Mouse (Mus musculus): ENCODE results near the gene Trim29. TPM values are rescaled to one million over a fixed set of nuclear protein-coding genes. Genes with fewer than 3 reads are reported as not detected.

Gene Trim29
- total RNA-seq, 2 experiments from 2014 or later = 0.19 TPM; not detected in 1

GRCm38 (mm10) chr9:43315320-43315950, 4.8 kb downstream of the Trim29 start:
- DNase-seq = no peak

- DNase-seq = no peak
Measured at GRCm38 (mm10) chr9:43316466-43316865, 5.8 kb downstream of the Trim29 start.

- no peak for DNase-seq
Measured at GRCm38 (mm10) chr9:43318661-43319060, 8.0 kb downstream of the Trim29 start.

GRCm38 (mm10) chr9:43321951-43322350, 11.3 kb downstream of the Trim29 start:
- no peak for DNase-seq

GRCm38 (mm10) chr9:43322666-43323065, 12.0 kb downstream of the Trim29 start:
- DNase-seq = no peak

- no peak for DNase-seq
Measured at GRCm38 (mm10) chr9:43325486-43325885, 14.8 kb downstream of the Trim29 start.

- DNase-seq = no peak
Measured at GRCm38 (mm10) chr9:43326015-43326631, 15.5 kb downstream of the Trim29 start.

GRCm38 (mm10) chr9:43327182-43328129, 16.8 kb downstream of the Trim29 start:
- peak; percentile 24 for DNase-seq

- DNase-seq = no peak
Measured at GRCm38 (mm10) chr9:43330426-43330825, 19.8 kb downstream of the Trim29 start.

GRCm38 (mm10) chr9:43331476-43332471, 21.1 kb downstream of the Trim29 start:
- DNase-seq = peak; percentile 68

GRCm38 (mm10) chr9:43334476-43334875, 23.8 kb downstream of the Trim29 start:
- no peak for DNase-seq

GRCm38 (mm10) chr9:43337636-43338035, 27.0 kb downstream of the Trim29 start:
- DNase-seq = no peak

- no peak for DNase-seq
Measured at GRCm38 (mm10) chr9:43338067-43338466, 27.4 kb downstream of the Trim29 start.

GRCm38 (mm10) chr9:43339614-43340020, 29.0 kb downstream of the Trim29 start:
- DNase-seq = peak; percentile 81

GRCm38 (mm10) chr9:43350089-43350488, 39.4 kb downstream of the Trim29 start:
- no peak for DNase-seq

- DNase-seq = no peak
Measured at GRCm38 (mm10) chr9:43351015-43351414, 40.4 kb downstream of the Trim29 start.

GRCm38 (mm10) chr9:43357011-43357410, 46.4 kb downstream of the Trim29 start:
- DNase-seq = no peak

- no peak for DNase-seq
Measured at GRCm38 (mm10) chr9:43358591-43359323, 48.1 kb downstream of the Trim29 start.

GRCm38 (mm10) chr9:43368781-43369180, 58.1 kb downstream of the Trim29 start:
- DNase-seq = no peak

- DNase-seq = no peak
Measured at GRCm38 (mm10) chr9:43383871-43384270, 73.2 kb downstream of the Trim29 start.

GRCm38 (mm10) chr9:43384400-43384799, 73.8 kb downstream of the Trim29 start:
- no peak for DNase-seq
